Mouse (Mus musculus): Measurements from ENCODE around the gene Klrc1. TPM values are rescaled to one million over a fixed set of nuclear protein-coding genes. Genes with fewer than 3 reads are reported as not detected.
"Not testable (repeated sequence)": the region's sequence is repeated elsewhere in the genome, so short reads cannot be mapped to it uniquely, and the experiment has no call there.

Klrc1 gene
- polyA plus RNA-seq, 1 experiment from 2014 or later, result not detected

DNA sequence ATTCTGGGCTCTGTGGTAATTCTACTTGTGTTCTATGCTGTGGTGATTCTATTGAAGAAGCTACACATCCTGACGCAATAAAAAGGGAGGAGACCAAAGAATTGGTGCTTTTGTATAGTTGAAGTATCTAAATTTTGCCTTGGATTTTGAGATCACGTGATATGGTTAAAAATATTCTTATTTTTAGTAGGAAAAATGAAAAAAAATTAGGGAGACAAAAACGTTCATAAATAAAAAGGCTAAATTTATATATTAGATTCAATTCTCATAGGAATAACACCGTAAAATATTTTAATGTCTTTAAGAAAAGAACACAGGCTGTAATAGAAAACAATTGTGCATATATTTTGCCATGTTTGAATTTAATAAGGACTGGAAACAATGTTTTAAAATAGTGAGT, 18.2 kb downstream of the Klrc1 start, which contains the start of gene Klrc2:
Klrc2 (minus strand) TSS at position 101 of the 400 bp plus-strand sequence.
- H3K4me3 ChIP-seq (ENCODE audit: low read depth, low read length); H3K9me3 ChIP-seq (ENCODE audit: control insufficient read depth, low read length); H3K9ac ChIP-seq (ENCODE audit: low read length); H3K4me2 ChIP-seq (ENCODE audit: low read depth, low read length, severe bottlenecking); H3K36me3 ChIP-seq (ENCODE audit: control insufficient read depth, insufficient read depth, low read length); ATAC-seq (replicated peaks; ENCODE audit: low FRiP score); DNase-seq (ENCODE audit: low spot score); H3K27ac ChIP-seq (ENCODE audit: low read depth, low read length); H3K27me3 ChIP-seq (ENCODE audit: control insufficient read depth, insufficient read depth, low read length); H3K4me1 ChIP-seq (replicated peaks; ENCODE audit: control insufficient read depth, insufficient read depth, low read length): not testable (repeated sequence)
- WGBS, result 83% methylated on average over 4 of the region's 4 CpGs

DNA sequence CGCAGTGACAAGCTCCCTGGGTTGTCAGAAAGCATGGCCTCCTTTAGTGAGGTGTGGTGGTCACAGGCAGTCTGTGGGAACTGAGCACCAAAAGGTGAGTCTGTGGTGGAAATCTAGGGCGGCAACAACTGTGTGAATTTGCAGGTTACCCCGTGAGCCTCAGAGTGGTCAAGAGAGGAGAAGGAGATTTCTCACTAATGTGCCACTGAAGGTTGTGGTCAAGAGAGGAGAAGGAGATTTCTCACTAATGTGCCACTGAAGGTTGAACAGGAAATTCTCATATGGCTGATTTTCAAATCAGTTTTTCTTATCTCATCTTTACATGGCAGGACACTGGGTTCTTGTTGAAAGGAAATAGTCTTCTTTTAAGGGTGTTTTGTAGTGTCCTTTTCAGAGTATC, 34.7 kb downstream of the Klrc1 start:
- DNase-seq (ENCODE audit: low spot score); H3K4me2 ChIP-seq (ENCODE audit: low read depth, low read length, severe bottlenecking); H3K4me3 ChIP-seq (ENCODE audit: low read depth, low read length); H3K27me3 ChIP-seq (ENCODE audit: control insufficient read depth, insufficient read depth, low read length); H3K9me3 ChIP-seq (ENCODE audit: control insufficient read depth, low read length); H3K36me3 ChIP-seq (ENCODE audit: control insufficient read depth, insufficient read depth, low read length); ATAC-seq (replicated peaks; ENCODE audit: low FRiP score); H3K27ac ChIP-seq (ENCODE audit: low read depth, low read length); H3K9ac ChIP-seq (ENCODE audit: low read length); H3K4me1 ChIP-seq (replicated peaks; ENCODE audit: control insufficient read depth, insufficient read depth, low read length): not testable (repeated sequence)
- WGBS, result 92% methylated on average over 1 of the region's 3 CpGs

- H3K27me3 ChIP-seq (ENCODE audit: control insufficient read depth, insufficient read depth, low read length); H3K4me1 ChIP-seq (replicated peaks; ENCODE audit: control insufficient read depth, insufficient read depth, low read length); H3K4me3 ChIP-seq (ENCODE audit: low read depth, low read length); H3K9me3 ChIP-seq (ENCODE audit: control insufficient read depth, low read length); H3K4me2 ChIP-seq (ENCODE audit: low read depth, low read length, severe bottlenecking); DNase-seq (ENCODE audit: low spot score); H3K36me3 ChIP-seq (ENCODE audit: control insufficient read depth, insufficient read depth, low read length); H3K9ac ChIP-seq (ENCODE audit: low read length); H3K27ac ChIP-seq (ENCODE audit: low read depth, low read length); ATAC-seq (replicated peaks; ENCODE audit: low FRiP score): not testable (repeated sequence)
- WGBS, result 86% methylated on average over 3 of the region's 3 CpGs
Observed at GRCm38 (mm10) chr6:129643237-129643636, 35.5 kb downstream of the Klrc1 start, which contains the start of gene Klrc3. Gene Klrc3, minus strand, starts transcription at chr6:129643337.

GRCm38 (mm10) chr6:129631046-129631445, 47.7 kb downstream of the Klrc1 start:
- H3K4me2 ChIP-seq (ENCODE audit: low read depth, low read length, severe bottlenecking); H3K27ac ChIP-seq (ENCODE audit: low read depth, low read length); H3K9me3 ChIP-seq (ENCODE audit: control insufficient read depth, low read length); H3K27me3 ChIP-seq (ENCODE audit: control insufficient read depth, insufficient read depth, low read length); H3K36me3 ChIP-seq (ENCODE audit: control insufficient read depth, insufficient read depth, low read length); H3K9ac ChIP-seq (ENCODE audit: low read length); ATAC-seq (replicated peaks; ENCODE audit: low FRiP score); H3K4me1 ChIP-seq (replicated peaks; ENCODE audit: control insufficient read depth, insufficient read depth, low read length); H3K4me3 ChIP-seq (ENCODE audit: low read depth, low read length); DNase-seq (ENCODE audit: low spot score): not testable (repeated sequence)
- WGBS, result 86% methylated on average over 2 of the region's 2 CpGs

GRCm38 (mm10) chr6:129623735-129624134, 55.0 kb downstream of the Klrc1 start, which contains the start of gene Klrk1:
Gene Klrk1, minus strand, starts transcription at chr6:129623864.
- no peak within 1 kb of the TSS for H3K4me3 ChIP-seq (ENCODE audit: low read depth, low read length)
- H3K27me3 ChIP-seq (ENCODE audit: control insufficient read depth, insufficient read depth, low read length), result no peaks in the 10 kb centered on the region
- H3K4me2 ChIP-seq (ENCODE audit: low read depth, low read length, severe bottlenecking), result no peak within 1 kb of the TSS
- H3K9me3 ChIP-seq (ENCODE audit: control insufficient read depth, low read length), result no peaks in the 10 kb centered on the region
- H3K36me3 ChIP-seq (ENCODE audit: control insufficient read depth, insufficient read depth, low read length), result no peaks in the 10 kb centered on the region
- 83% methylated on average over 4 of the region's 4 CpGs for WGBS
- ATAC-seq (replicated peaks; ENCODE audit: low FRiP score) (no peak), DNase-seq (ENCODE audit: low spot score) (no peak)
- no peak within 1 kb of the TSS for H3K9ac ChIP-seq (ENCODE audit: low read length)
- no peaks in the 10 kb centered on the region for H3K4me1 ChIP-seq (replicated peaks; ENCODE audit: control insufficient read depth, insufficient read depth, low read length)
- H3K27ac ChIP-seq (ENCODE audit: low read depth, low read length), result no peak within 1 kb of the TSS

Small RNA genes within 50 kb of the gene (microRNA-seq; reads per million reads assigned to microRNA genes)
- not detected for gene Mir680-1 (ENCODE audit: insufficient number of aligned reads)

Other genes starting within 250 kb of the Klrc1 start
- 0.65 and 0.75 TPM in 2 replicates for gene Clec1a, start 227.0 kb downstream of the Klrc1 start, polyA plus RNA-seq (2014; fragmentation: Nextera tagmentation; extraction: Ambion mirVana)
- gene Olr1, start 171.8 kb downstream of the Klrc1 start, polyA plus RNA-seq (2014; fragmentation: Nextera tagmentation; extraction: Ambion mirVana), result not detected in 2 replicates
- gene Tmem52b, start 166.4 kb downstream of the Klrc1 start, polyA plus RNA-seq (2014; fragmentation: Nextera tagmentation; extraction: Ambion mirVana), result not detected in 2 replicates
- gene Gabarapl1, start 145.8 kb downstream of the Klrc1 start, polyA plus RNA-seq (2014; fragmentation: Nextera tagmentation; extraction: Ambion mirVana), result 21.5 and 22.4 TPM in 2 replicates
- not detected in 2 replicates for gene Klre1, start 101.1 kb downstream of the Klrc1 start, polyA plus RNA-seq (2014; fragmentation: Nextera tagmentation; extraction: Ambion mirVana)
- not detected in 2 replicates for gene Klrd1, start 87.2 kb downstream of the Klrc1 start, polyA plus RNA-seq (2014; fragmentation: Nextera tagmentation; extraction: Ambion mirVana)
- 0.16 and 0.23 TPM in 2 replicates for gene Klrk1, start 55.1 kb downstream of the Klrc1 start, polyA plus RNA-seq (2014; fragmentation: Nextera tagmentation; extraction: Ambion mirVana)
- not detected in 2 replicates for gene Klrc3, start 35.6 kb downstream of the Klrc1 start, polyA plus RNA-seq (2014; fragmentation: Nextera tagmentation; extraction: Ambion mirVana)
- gene Klrc2, start 18.3 kb downstream of the Klrc1 start, polyA plus RNA-seq (2014; fragmentation: Nextera tagmentation; extraction: Ambion mirVana), result not detected in 2 replicates
- gene Klri1, start 38.2 kb upstream of the Klrc1 start, polyA plus RNA-seq (2014; fragmentation: Nextera tagmentation; extraction: Ambion mirVana), result not detected in 2 replicates
- not detected in 2 replicates for gene Klri2, start 61.5 kb upstream of the Klrc1 start, polyA plus RNA-seq (2014; fragmentation: Nextera tagmentation; extraction: Ambion mirVana)
- gene Gm156, start 105.3 kb upstream of the Klrc1 start, polyA plus RNA-seq (2014; fragmentation: Nextera tagmentation; extraction: Ambion mirVana), result not detected in 2 replicates
- not detected in 2 replicates for gene Gm17631, start 183.7 kb upstream of the Klrc1 start, polyA plus RNA-seq (2014; fragmentation: Nextera tagmentation; extraction: Ambion mirVana)
- not detected in 2 replicates for gene Klra17, start 197.7 kb upstream of the Klrc1 start, polyA plus RNA-seq (2014; fragmentation: Nextera tagmentation; extraction: Ambion mirVana)
- not detected in 2 replicates for gene Klra5, start 238.7 kb upstream of the Klrc1 start, polyA plus RNA-seq (2014; fragmentation: Nextera tagmentation; extraction: Ambion mirVana)